Mouse (Mus musculus) megakaryocyte, adult 5-6 weeks (primary cell): ENCODE data around the gene Tex101. TPM values are rescaled to one million over a fixed set of nuclear protein-coding genes. Genes with fewer than 3 reads are reported as not detected.
"Not testable (repeated sequence)": the region's sequence is repeated elsewhere in the genome, so short reads cannot be mapped to it uniquely, and the experiment has no call there.

ENCODE experiments used
- ATAC-seq: 2 replicates; pipeline ENCODE4 v1.8.0; 2016; ENCODE audit warnings: mild to moderate bottlenecking, inconsistent platforms; ENCODE audit not compliant: poor library complexity, severe bottlenecking
- total RNA-seq, 2 experiments: library from RNA; stranded (forward) in 1 of 2; stranded (reverse) in 1 of 2; fragments of 153-499, 151-499 nt in 1 of 2; fragments of 221-1000, 200-1000 nt in 1 of 2; gene quantifications; 2 replicates each; pipeline versions ENCODE4 v1.2.3 to v1.2.4; 2015 to 2017

The Tex101 gene
- total RNA-seq, 2 experiments from 2014 or later: not detected

DNA sequence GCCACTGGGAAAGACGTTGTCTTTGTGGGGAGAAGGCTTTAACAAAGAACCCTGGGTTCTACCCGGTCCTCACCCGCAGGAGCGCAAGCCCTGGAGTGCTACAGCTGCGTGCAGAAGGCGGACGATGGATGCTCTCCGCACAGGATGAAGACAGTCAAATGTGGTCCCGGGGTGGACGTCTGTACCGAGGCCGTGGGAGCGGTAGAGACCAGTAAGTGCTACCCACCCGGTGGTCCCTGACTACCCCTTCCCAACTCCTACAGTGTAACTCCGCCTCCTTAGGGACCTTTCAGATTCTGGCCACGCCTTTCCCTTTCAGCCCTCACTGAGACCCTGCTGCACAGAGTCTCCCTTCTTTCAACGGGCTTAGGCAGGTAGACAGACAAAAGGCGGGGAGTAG lies 39.4 kb downstream of the Tex101 start:
- ATAC-seq: no peak

DNA sequence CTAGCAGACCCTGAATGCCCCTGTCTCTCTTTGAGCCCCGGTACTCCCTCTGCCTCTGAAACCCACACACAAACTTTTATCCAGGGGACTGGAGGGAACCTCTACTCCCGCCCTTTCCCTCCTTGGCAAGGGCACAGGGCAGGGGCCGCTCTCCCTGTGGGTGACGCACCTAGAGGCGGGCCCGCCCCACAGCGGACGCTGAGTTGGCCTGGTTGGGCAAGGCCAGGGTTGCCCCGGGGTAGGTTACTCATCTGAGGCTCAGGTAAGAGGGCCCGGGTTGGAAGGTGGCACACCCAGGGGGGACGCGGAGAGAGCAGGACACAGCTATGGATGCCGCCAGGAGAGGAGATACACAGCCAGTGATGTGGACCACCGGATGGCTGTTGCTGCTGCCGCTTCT lies 40.2 kb downstream of the Tex101 start, which contains the start of gene Lypd3:
TSS of gene Lypd3 (plus strand) at position 287 of the 400 bp plus-strand sequence.
- no peak for ATAC-seq

- no peak for ATAC-seq
Measured at GRCm38 (mm10) chr7:24630116-24630880, 46.2 kb downstream of the Tex101 start.

DNA sequence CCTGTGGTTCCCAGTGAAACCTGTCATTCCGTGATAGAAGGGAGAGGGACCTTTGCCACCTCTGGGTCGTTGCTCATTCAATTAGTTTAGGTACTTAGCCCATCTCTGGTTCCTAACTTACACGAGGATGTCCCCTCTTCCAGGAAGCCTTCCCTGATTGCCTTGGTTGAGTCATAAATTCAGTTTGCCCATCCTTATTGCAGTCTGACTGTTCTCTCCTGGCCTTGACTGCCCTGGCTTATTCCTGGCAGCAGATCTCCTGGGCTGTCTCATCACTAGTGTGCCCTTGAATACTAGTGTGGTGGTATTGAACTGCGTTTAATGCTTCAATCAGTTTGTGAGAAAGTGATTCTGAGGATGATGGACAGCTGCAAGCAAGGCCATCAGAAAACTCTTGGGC lies 46.8 kb downstream of the Tex101 start:
- ATAC-seq: no peak

- peak; percentile 99 for ATAC-seq
Measured at GRCm38 (mm10) chr7:24628685-24629610, 47.5 kb downstream of the Tex101 start.

- ATAC-seq: no peak
Measured at GRCm38 (mm10) chr7:24622967-24623366, 53.5 kb downstream of the Tex101 start.

DNA sequence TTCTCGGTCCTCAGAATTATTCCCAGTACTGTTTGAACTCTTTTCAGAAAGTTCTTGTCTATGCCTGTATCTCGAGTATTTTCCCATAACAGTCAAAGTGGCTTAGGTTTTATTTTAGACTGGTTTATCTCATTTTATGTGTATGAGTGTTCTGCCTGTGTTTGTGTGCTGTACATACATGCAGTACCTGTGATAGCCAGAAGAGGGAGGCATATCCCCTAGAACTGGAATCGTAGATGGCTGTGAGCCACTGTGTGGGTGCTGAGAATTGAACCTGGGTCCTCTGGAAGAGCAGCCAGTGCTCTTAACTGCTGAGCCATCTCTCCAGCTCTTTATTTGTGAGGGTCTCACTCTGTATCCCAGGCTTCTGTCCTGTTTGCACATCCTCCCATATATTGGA lies 55.3 kb downstream of the Tex101 start:
- no peak for ATAC-seq

DNA sequence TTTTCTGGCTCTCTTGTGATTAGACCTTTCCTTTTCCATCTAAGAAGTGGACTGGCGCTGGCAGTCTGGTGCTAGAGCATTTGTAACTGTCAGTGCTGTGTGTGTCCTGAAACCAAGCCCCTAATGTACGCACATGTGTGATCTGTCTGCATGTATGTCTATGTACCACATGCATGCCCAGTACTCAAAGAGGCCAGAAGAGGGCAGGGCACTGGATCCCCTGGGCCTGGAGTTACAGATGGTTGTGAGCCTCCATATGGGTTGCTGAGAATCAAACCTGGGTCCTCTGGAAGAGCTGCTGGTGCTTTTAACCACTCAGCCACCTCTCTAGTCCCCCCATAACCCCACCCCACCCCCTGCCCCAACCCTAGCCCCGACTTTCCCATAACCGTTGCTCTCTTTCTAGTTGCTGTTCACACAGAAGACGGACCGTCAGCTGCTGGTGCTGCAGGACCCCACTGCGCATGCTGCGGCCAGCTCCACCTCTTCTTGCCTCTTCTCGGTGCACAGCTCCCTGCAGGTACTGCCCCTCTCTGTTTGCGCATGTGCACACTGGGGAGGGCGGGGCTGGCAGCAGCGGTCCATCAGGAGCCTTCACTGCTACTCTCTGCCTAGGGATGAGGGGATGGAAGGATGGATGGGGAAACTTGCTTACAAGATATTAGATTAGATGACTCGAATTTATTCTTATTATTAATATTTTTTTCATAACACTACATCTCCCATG lies 56.6 kb downstream of the Tex101 start:
- ATAC-seq: no peak

DNA sequence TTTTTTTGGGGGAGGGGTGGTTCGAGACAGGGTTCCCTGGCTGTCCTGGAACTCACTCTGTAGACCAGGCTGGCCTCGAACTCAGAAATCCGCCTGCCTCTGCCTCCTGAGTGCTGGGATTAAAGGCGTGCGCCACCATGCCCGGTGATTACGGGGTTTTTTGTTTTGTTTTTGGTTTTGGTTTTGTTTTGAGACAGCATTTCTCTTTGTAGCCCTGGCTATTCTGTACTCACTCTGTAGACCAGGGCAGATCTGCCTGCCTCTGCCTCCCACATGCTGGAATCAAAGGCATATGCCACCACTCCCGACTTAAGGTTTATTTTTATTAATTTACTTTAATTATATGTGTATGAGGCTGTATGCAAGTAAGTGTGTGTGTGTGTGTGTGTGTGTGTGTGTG lies 58.1 kb downstream of the Tex101 start:
- ATAC-seq: not testable (repeated sequence)

Other genes with a start within 250 kb of the Tex101 start
- gene Irgc1, start 224.4 kb downstream of the Tex101 start, total RNA-seq (2015): 0.74 and 1.8 TPM in 2 replicates
- 0.66 and 0.94 TPM in 2 replicates for gene Irgc1, start 224.4 kb downstream of the Tex101 start, total RNA-seq (2017)
- 100 and 110 TPM in 2 replicates for gene Plaur, start 214.2 kb downstream of the Tex101 start, total RNA-seq (2015)
- gene Plaur, start 214.2 kb downstream of the Tex101 start, total RNA-seq (2017): 96.3 and 124 TPM in 2 replicates
- not detected in 2 replicates for gene Cadm4, start 194.7 kb downstream of the Tex101 start, total RNA-seq (2015)
- not detected in 2 replicates for gene Cadm4, start 194.7 kb downstream of the Tex101 start, total RNA-seq (2017)
- gene Zfp428, start 169.7 kb downstream of the Tex101 start, total RNA-seq (2015): 0.69 TPM in 1 of 2 replicates, not detected in the other
- 0.40 TPM in 1 of 2 replicates, not detected in the other for gene Zfp428, start 169.7 kb downstream of the Tex101 start, total RNA-seq (2017)
- gene AC161166.1, start 164.2 kb downstream of the Tex101 start, total RNA-seq (2015): not detected in 2 replicates
- gene AC161166.1, start 164.2 kb downstream of the Tex101 start, total RNA-seq (2017): not detected in 2 replicates
- 2.4 and 2.7 TPM in 2 replicates for gene Irgq, start 146.0 kb downstream of the Tex101 start, total RNA-seq (2015)
- 2.4 and 2.5 TPM in 2 replicates for gene Irgq, start 146.0 kb downstream of the Tex101 start, total RNA-seq (2017)
- gene Pinlyp, start 130.6 kb downstream of the Tex101 start, total RNA-seq (2015): not detected in 2 replicates
- not detected in 2 replicates for gene Pinlyp, start 130.6 kb downstream of the Tex101 start, total RNA-seq (2017)
- gene Xrcc1, start 130.4 kb downstream of the Tex101 start, total RNA-seq (2015): 18.3 and 27.5 TPM in 2 replicates
- 17.6 and 25.1 TPM in 2 replicates for gene Xrcc1, start 130.4 kb downstream of the Tex101 start, total RNA-seq (2017)
- 148 and 171 TPM in 2 replicates for gene Ethe1, start 89.1 kb downstream of the Tex101 start, total RNA-seq (2015)
- 59.2 and 67.7 TPM in 2 replicates for gene Ethe1, start 89.1 kb downstream of the Tex101 start, total RNA-seq (2017)
- 0.16 and 0.27 TPM in 2 replicates for gene Zfp575, start 89.0 kb downstream of the Tex101 start, total RNA-seq (2015)
- 0.08 and 0.22 TPM in 2 replicates for gene Zfp575, start 89.0 kb downstream of the Tex101 start, total RNA-seq (2017)
- 1.0 and 1.2 TPM in 2 replicates for gene Phldb3, start 65.9 kb downstream of the Tex101 start, total RNA-seq (2015)
- gene Phldb3, start 65.9 kb downstream of the Tex101 start, total RNA-seq (2017): 3.7 and 4.0 TPM in 2 replicates
- gene Lypd3, start 40.1 kb downstream of the Tex101 start, total RNA-seq (2015): not detected in 2 replicates
- gene Lypd3, start 40.1 kb downstream of the Tex101 start, total RNA-seq (2017): not detected in 2 replicates
- gene BC049730, start 32.6 kb upstream of the Tex101 start, total RNA-seq (2015): not detected in 2 replicates
- gene BC049730, start 32.6 kb upstream of the Tex101 start, total RNA-seq (2017): not detected in 2 replicates
- gene Gm4763, start 50.2 kb upstream of the Tex101 start, total RNA-seq (2015): not detected in 2 replicates
- gene Gm4763, start 50.2 kb upstream of the Tex101 start, total RNA-seq (2017): 0.24 TPM in 1 of 2 replicates, not detected in the other
- 170 and 199 TPM in 2 replicates for gene Cd177, start 83.6 kb upstream of the Tex101 start, total RNA-seq (2015)
- gene Cd177, start 83.6 kb upstream of the Tex101 start, total RNA-seq (2017): 392 and 399 TPM in 2 replicates
- gene Ceacam10, start 100.5 kb upstream of the Tex101 start, total RNA-seq (2015): 44.7 and 45.0 TPM in 2 replicates
- gene Ceacam10, start 100.5 kb upstream of the Tex101 start, total RNA-seq (2017): 43.5 and 48.5 TPM in 2 replicates
- 9.6 and 10.0 TPM in 2 replicates for gene Gm9844, start 185.5 kb upstream of the Tex101 start, total RNA-seq (2015)
- 40.8 and 73.5 TPM in 2 replicates for gene Gm9844, start 185.5 kb upstream of the Tex101 start, total RNA-seq (2017)
- gene Lypd4, start 193.3 kb upstream of the Tex101 start, total RNA-seq (2015): not detected in 2 replicates
- not detected in 2 replicates for gene Lypd4, start 193.3 kb upstream of the Tex101 start, total RNA-seq (2017)
- not detected in 2 replicates for gene Dmrtc2, start 193.4 kb upstream of the Tex101 start, total RNA-seq (2015)
- not detected in 2 replicates for gene Dmrtc2, start 193.4 kb upstream of the Tex101 start, total RNA-seq (2017)
- 1,493 and 1,909 TPM in 2 replicates for gene Rps19, start 207.7 kb upstream of the Tex101 start, total RNA-seq (2015)
- 575 and 756 TPM in 2 replicates for gene Rps19, start 207.7 kb upstream of the Tex101 start, total RNA-seq (2017)
- 0.64 and 1.0 TPM in 2 replicates for gene Cd79a, start 220.7 kb upstream of the Tex101 start, total RNA-seq (2015)
- 0.18 and 0.24 TPM in 2 replicates for gene Cd79a, start 220.7 kb upstream of the Tex101 start, total RNA-seq (2017)
- gene Arhgef1, start 226.2 kb upstream of the Tex101 start, total RNA-seq (2015): 142 and 156 TPM in 2 replicates
- gene Arhgef1, start 226.2 kb upstream of the Tex101 start, total RNA-seq (2017): 116 and 142 TPM in 2 replicates